Mouse (Mus musculus): ENCODE results near the gene Zfp292. TPM values are rescaled to one million over a fixed set of nuclear protein-coding genes. Genes with fewer than 3 reads are reported as not detected.

Zfp292 gene
- total RNA-seq, 1 experiment = 25.3 TPM

GRCm38 (mm10) chr4:34797294-34797983 lies 85.3 kb downstream of the Zfp292 start:
- Histone ChIP-seq H3K9me3 (ENCODE audit: control insufficient read depth, insufficient read depth, low read depth, low read length) (no peaks in the 10 kb centered on the region), H3K4me1 (ENCODE audit: control insufficient read depth in 2 of 2, insufficient read depth in 2 of 2, low read length in 2 of 2, poor library complexity in 1 of 2) (no peaks in the 10 kb centered on the region), H3K9ac (ENCODE audit: insufficient read depth, low read depth, low read length, poor library complexity, severe bottlenecking) (no peak overlapping the region), H3K27ac (ENCODE audit: insufficient read depth, low read depth, low read length, poor library complexity, severe bottlenecking) (no peak overlapping the region), H3K36me3 (ENCODE audit: control insufficient read depth, insufficient read depth, low read length, poor library complexity, severe bottlenecking) (no peaks in the 10 kb centered on the region), H3K4me3 (ENCODE audit: insufficient read depth in 1 of 2, low read depth in 1 of 2, low read length in 2 of 2, poor library complexity in 1 of 2, severe bottlenecking in 1 of 2) (no peak overlapping the region)
- in situ Hi-C loops (cut with MboI; ENCODE audit: low sequenced_read_pairs in 2 of 2, unreplicated experiment in 2 of 2) = no loop called here
- no peak for DNase-seq (ENCODE audit: low read depth, low spot score)
- TF ChIP-seq ZNF384 (IDR thresholded peaks at IDR 0.05; ENCODE audit: low read depth, low read length) (no peak), HCFC1 (IDR thresholded peaks at IDR 0.05; ENCODE audit: borderline replicate concordance, insufficient read depth, low read length) (no peak), MAFK (IDR thresholded peaks at IDR 0.05; ENCODE audit: insufficient read depth, low read depth, low read length) (no peak), CHD2 (IDR thresholded peaks at IDR 0.05; ENCODE audit: low read depth, low read length) (no peak), ZC3H11A (IDR thresholded peaks at IDR 0.05; ENCODE audit: borderline replicate concordance, low read depth, low read length) (no peak)

- Histone ChIP-seq H3K4me3 (ENCODE audit: insufficient read depth in 1 of 2, low read depth in 1 of 2, low read length in 2 of 2, poor library complexity in 1 of 2, severe bottlenecking in 1 of 2) (no peak overlapping the region), H3K4me1 (ENCODE audit: control insufficient read depth in 2 of 2, insufficient read depth in 2 of 2, low read length in 2 of 2, poor library complexity in 1 of 2) (no peaks in the 10 kb centered on the region), H3K9me3 (ENCODE audit: control insufficient read depth, insufficient read depth, low read depth, low read length) (no peaks in the 10 kb centered on the region), H3K9ac (ENCODE audit: insufficient read depth, low read depth, low read length, poor library complexity, severe bottlenecking) (no peak overlapping the region), H3K36me3 (ENCODE audit: control insufficient read depth, insufficient read depth, low read length, poor library complexity, severe bottlenecking) (no peaks in the 10 kb centered on the region), H3K27ac (ENCODE audit: insufficient read depth, low read depth, low read length, poor library complexity, severe bottlenecking) (no peak overlapping the region)
- DNase-seq (ENCODE audit: low read depth, low spot score) = no peak
- in situ Hi-C loops (cut with MboI; ENCODE audit: low sequenced_read_pairs in 2 of 2, unreplicated experiment in 2 of 2) = no loop called here
- TF ChIP-seq CHD2 (IDR thresholded peaks at IDR 0.05; ENCODE audit: low read depth, low read length) = no peak
- TF ChIP-seq ZNF384 (IDR thresholded peaks at IDR 0.05; ENCODE audit: low read depth, low read length) = no peak
- TF ChIP-seq ZC3H11A (IDR thresholded peaks at IDR 0.05; ENCODE audit: borderline replicate concordance, low read depth, low read length) = no peak
- TF ChIP-seq HCFC1 (IDR thresholded peaks at IDR 0.05; ENCODE audit: borderline replicate concordance, insufficient read depth, low read length) = no peak
- no peak for TF ChIP-seq MAFK (IDR thresholded peaks at IDR 0.05; ENCODE audit: insufficient read depth, low read depth, low read length)
Observed at GRCm38 (mm10) chr4:34796294-34796693, 86.5 kb downstream of the Zfp292 start.

GRCm38 (mm10) chr4:34786476-34786875 lies 96.3 kb downstream of the Zfp292 start:
- Histone ChIP-seq H3K4me3 (ENCODE audit: insufficient read depth in 1 of 2, low read depth in 1 of 2, low read length in 2 of 2, poor library complexity in 1 of 2, severe bottlenecking in 1 of 2) (no peak overlapping the region), H3K4me1 (ENCODE audit: control insufficient read depth in 2 of 2, insufficient read depth in 2 of 2, low read length in 2 of 2, poor library complexity in 1 of 2) (peaks cover 0 to 6% of the 10 kb centered on the region in 2 experiments; a peak in 1 of 4 replicates), H3K9me3 (ENCODE audit: control insufficient read depth, insufficient read depth, low read depth, low read length) (no peaks in the 10 kb centered on the region), H3K36me3 (ENCODE audit: control insufficient read depth, insufficient read depth, low read length, poor library complexity, severe bottlenecking) (no peaks in the 10 kb centered on the region), H3K9ac (ENCODE audit: insufficient read depth, low read depth, low read length, poor library complexity, severe bottlenecking) (no peak overlapping the region), H3K27ac (ENCODE audit: insufficient read depth, low read depth, low read length, poor library complexity, severe bottlenecking) (no peak overlapping the region)
- TF ChIP-seq ZNF384 (IDR thresholded peaks at IDR 0.05; ENCODE audit: low read depth, low read length) = no peak
- TF ChIP-seq CHD2 (IDR thresholded peaks at IDR 0.05; ENCODE audit: low read depth, low read length) = no peak
- TF ChIP-seq HCFC1 (IDR thresholded peaks at IDR 0.05; ENCODE audit: borderline replicate concordance, insufficient read depth, low read length) = no peak
- no peak for TF ChIP-seq ZC3H11A (IDR thresholded peaks at IDR 0.05; ENCODE audit: borderline replicate concordance, low read depth, low read length)
- TF ChIP-seq MAFK (IDR thresholded peaks at IDR 0.05; ENCODE audit: insufficient read depth, low read depth, low read length) = no peak
- no peak for DNase-seq (ENCODE audit: low read depth, low spot score)
- in situ Hi-C loops (cut with MboI; ENCODE audit: low sequenced_read_pairs in 2 of 2, unreplicated experiment in 2 of 2) = no loop called here

- Histone ChIP-seq H3K9ac (ENCODE audit: insufficient read depth, low read depth, low read length, poor library complexity, severe bottlenecking) (no peak overlapping the region), H3K36me3 (ENCODE audit: control insufficient read depth, insufficient read depth, low read length, poor library complexity, severe bottlenecking) (no peaks in the 10 kb centered on the region), H3K4me1 (ENCODE audit: control insufficient read depth in 2 of 2, insufficient read depth in 2 of 2, low read length in 2 of 2, poor library complexity in 1 of 2) (peaks cover 0 to 6% of the 10 kb centered on the region in 2 experiments; a peak in 1 of 4 replicates), H3K9me3 (ENCODE audit: control insufficient read depth, insufficient read depth, low read depth, low read length) (no peaks in the 10 kb centered on the region), H3K27ac (ENCODE audit: insufficient read depth, low read depth, low read length, poor library complexity, severe bottlenecking) (no peak overlapping the region), H3K4me3 (ENCODE audit: insufficient read depth in 1 of 2, low read depth in 1 of 2, low read length in 2 of 2, poor library complexity in 1 of 2, severe bottlenecking in 1 of 2) (no peak overlapping the region)
- no peak for TF ChIP-seq ZNF384 (IDR thresholded peaks at IDR 0.05; ENCODE audit: low read depth, low read length)
- TF ChIP-seq HCFC1 (IDR thresholded peaks at IDR 0.05; ENCODE audit: borderline replicate concordance, insufficient read depth, low read length) = no peak
- TF ChIP-seq CHD2 (IDR thresholded peaks at IDR 0.05; ENCODE audit: low read depth, low read length) = no peak
- TF ChIP-seq MAFK (IDR thresholded peaks at IDR 0.05; ENCODE audit: insufficient read depth, low read depth, low read length) = no peak
- no peak for TF ChIP-seq ZC3H11A (IDR thresholded peaks at IDR 0.05; ENCODE audit: borderline replicate concordance, low read depth, low read length)
- DNase-seq (ENCODE audit: low read depth, low spot score) = no peak
- in situ Hi-C loops (cut with MboI; ENCODE audit: low sequenced_read_pairs in 2 of 2, unreplicated experiment in 2 of 2) = no loop called here
Observed at GRCm38 (mm10) chr4:34785646-34786045, 97.1 kb downstream of the Zfp292 start.
